Mouse (Mus musculus): ENCODE measurements around the gene Plcb3. TPM values are rescaled to one million over a fixed set of nuclear protein-coding genes. Genes with fewer than 3 reads are reported as not detected.

Plcb3 gene
- 10 to 100 TPM; 23.2 to 25.2 TPM for total RNA-seq (2023)

GRCm38 (mm10) chr19:6975537-6976521, at the start of gene Plcb3:
Gene Plcb3 (minus strand): TSS chr19:6976470.

GRCm38 (mm10) chr19:7019191-7019590, 42.9 kb upstream of the Plcb3 start, which contains the start of gene Fermt3:
Gene Fermt3 (minus strand): TSS chr19:7019469.

DNA sequence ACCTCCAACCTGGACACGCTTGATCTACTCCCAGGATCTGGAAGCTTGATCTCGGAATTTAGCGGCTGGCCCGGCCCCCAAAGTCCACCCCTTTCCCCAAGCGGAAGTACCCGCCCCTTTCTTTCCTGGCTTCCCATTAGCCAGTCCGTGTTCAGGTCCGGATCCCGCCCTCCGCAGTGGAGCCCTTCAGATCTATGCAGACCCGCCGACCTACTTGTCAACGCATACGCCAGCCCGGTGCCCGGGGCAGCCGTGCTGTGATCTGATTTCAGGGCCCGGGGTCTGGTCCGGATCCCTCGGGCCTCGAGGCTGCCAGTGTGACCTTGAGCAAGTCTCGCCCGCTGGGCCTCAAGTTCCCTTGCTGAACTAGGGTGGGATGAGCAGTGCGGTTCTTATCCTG, 19.7 kb upstream of the Plcb3 start, which contains the start of the genes Nudt22 and Trpt1:
Nudt22 (minus strand) TSS at position 112 of the 400 bp plus-strand sequence.
Trpt1 (plus strand) TSS at position 126 of the 400 bp plus-strand sequence.

GRCm38 (mm10) chr19:6992011-6992858, 16.0 kb upstream of the Plcb3 start, which contains the start of gene Dnajc4:
Gene Dnajc4 (minus strand): TSS chr19:6992572.

DNA sequence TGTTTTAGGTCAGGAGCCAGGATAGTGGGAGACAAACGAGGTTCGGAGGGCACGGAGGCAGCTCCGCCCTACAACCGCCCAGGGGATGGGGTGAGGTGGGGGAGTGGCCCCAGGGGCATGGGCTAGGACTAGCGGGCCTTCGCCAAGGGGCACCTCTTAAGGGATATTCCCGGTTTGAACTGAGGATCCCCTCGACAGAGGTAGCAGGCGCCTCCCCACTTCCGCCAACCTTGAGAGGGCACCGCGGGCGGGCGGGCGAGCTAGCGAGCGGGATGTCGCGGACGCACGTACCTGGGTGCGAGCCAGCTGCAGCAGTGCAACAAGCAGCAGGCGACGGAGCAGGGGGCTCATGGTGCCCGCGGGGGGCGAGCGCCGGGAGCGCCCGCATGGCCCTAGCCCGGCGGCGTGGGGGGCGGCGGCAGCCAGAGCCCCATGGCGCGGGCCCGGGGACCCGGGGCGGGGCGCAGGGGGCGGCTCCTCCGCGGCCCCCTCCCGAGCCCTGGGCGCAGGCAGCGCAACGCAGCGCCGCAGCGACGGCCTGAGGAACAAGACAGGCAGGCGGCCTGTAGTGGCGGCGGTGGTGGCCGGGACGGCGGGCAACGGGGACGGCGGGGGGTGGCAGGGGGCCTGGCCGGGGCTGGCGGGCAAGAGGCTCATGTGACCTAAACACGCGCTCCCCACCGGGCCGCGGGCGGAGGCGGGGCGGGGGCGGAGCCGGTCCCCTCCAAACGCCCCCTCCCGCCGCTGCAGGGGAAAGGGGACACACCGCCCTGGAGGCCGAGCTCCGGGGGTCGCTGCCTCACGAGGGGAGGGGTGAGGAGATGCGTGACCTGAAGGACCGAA, 11.0 kb upstream of the Plcb3 start, which contains the start of gene Vegfb:
Vegfb (minus strand) TSS at position 591 of the 843 bp plus-strand sequence.

GRCm38 (mm10) chr19:6980381-6981093, 4.3 kb upstream of the Plcb3 start, which contains the start of gene Fkbp2:
Gene Fkbp2 (minus strand): TSS chr19:6980501.

GRCm38 (mm10) chr19:6974211-6975205, 1.8 kb downstream of the Plcb3 start, which contains the start of gene Ppp1r14b:
Gene Ppp1r14b (plus strand): TSS chr19:6974968.

GRCm38 (mm10) chr19:6942249-6942691, 34.0 kb downstream of the Plcb3 start, which contains the start of gene Gpr137:
Gene Gpr137 (minus strand): TSS chr19:6942480.

GRCm38 (mm10) chr19:6941372-6942248, 34.7 kb downstream of the Plcb3 start, which contains the start of gene Bad:
Gene Bad (plus strand): TSS chr19:6941861.

GRCm38 (mm10) chr19:6934195-6934977, 41.9 kb downstream of the Plcb3 start, which contains the start of gene Kcnk4:
Gene Kcnk4 (minus strand): TSS chr19:6934515.

GRCm38 (mm10) chr19:6925307-6925573, 51.0 kb downstream of the Plcb3 start, which contains the start of gene Catsperz:
Gene Catsperz (minus strand): TSS chr19:6925380.

GRCm38 (mm10) chr19:6921647-6922567, 54.4 kb downstream of the Plcb3 start, which contains the start of gene Esrra:
Gene Esrra (minus strand): TSS chr19:6921813.

GRCm38 (mm10) chr19:6909507-6910289, 66.6 kb downstream of the Plcb3 start, which contains the start of the genes Trmt112 and Prdx5:
Gene Trmt112 (plus strand): TSS chr19:6909698.
Gene Prdx5 (minus strand): TSS chr19:6910106.

